Mouse (Mus musculus) testis, adult 2 months (tissue): ENCODE measurements around the gene Zfp94.

Source experiments
- CTCF ChIP-seq: fragments of 200-500 bp; IDR thresholded peaks from 2 replicates; pipeline ENCODE4 v1.5.1; 2012; ENCODE audit warnings: low read depth, mild to moderate bottlenecking, inconsistent platforms, low read length, moderate library complexity; ENCODE audit not compliant: control insufficient read depth, insufficient read depth, insufficient replicate concordance
- POLR2A ChIP-seq: fragments of 200-500 bp; IDR thresholded peaks from 2 replicates; pipeline ENCODE4 v1.6.1; 2012; ENCODE audit warnings: low read depth, mild to moderate bottlenecking, inconsistent platforms, low read length, moderate library complexity; ENCODE audit not compliant: control insufficient read depth

DNA sequence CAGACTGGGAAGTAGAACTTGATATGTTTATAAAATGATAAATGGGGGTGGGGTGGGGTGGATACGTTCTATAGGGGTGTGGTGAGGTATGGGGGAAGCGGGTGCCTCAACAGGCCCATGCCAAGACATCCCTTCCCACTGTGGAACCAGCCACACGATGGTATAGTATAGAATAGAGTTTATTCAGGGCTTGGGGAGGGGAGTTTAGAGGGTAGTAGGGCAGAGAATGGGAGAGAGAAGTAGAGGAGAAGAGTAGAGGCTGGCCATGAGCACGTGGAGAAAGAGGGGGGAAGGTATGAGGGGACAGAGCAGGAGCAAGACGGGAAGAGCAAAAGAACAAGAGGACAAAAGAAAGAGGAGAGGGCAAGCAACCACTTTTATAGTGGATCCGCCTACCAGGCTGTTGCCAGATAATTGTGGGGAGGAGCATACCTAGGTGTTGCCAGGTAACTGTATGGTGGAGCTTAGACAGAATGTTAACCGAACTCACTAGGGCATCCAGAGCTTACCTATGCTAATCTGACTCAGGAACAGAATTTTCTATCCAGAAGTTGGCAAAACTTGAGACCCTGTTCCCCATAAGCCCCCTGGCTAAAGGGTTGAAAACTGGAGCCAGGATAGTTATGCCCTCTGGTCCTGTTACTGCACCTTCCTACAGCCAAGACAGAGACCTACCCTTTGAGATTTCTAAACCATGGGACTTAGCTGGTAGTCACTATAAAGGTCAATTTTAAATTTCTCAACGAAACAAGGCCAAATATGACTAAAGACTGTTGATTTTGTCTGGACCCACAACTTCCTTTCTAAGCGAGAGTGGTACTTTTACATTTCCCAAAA lies 62.5 kb downstream of the Zfp94 start:
- TF ChIP-seq CTCF (no peak), POLR2A (no peak)
